Mouse (Mus musculus) monocyte, adult 2 months (primary cell): ENCODE results near the gene Camk2g.

Source experiments
- DNase-seq, 2 experiments: peaks; one replicate each; pipeline ENCODE4 v3.0.0; 2022; ENCODE audit warnings: low spot score in 2 of 2, low read depth in 1 of 2

Camk2g gene

GRCm38 (mm10) chr14:20809349-20809748 lies 15.5 kb upstream of the Camk2g start:
- DNase-seq, result no peak

DNA sequence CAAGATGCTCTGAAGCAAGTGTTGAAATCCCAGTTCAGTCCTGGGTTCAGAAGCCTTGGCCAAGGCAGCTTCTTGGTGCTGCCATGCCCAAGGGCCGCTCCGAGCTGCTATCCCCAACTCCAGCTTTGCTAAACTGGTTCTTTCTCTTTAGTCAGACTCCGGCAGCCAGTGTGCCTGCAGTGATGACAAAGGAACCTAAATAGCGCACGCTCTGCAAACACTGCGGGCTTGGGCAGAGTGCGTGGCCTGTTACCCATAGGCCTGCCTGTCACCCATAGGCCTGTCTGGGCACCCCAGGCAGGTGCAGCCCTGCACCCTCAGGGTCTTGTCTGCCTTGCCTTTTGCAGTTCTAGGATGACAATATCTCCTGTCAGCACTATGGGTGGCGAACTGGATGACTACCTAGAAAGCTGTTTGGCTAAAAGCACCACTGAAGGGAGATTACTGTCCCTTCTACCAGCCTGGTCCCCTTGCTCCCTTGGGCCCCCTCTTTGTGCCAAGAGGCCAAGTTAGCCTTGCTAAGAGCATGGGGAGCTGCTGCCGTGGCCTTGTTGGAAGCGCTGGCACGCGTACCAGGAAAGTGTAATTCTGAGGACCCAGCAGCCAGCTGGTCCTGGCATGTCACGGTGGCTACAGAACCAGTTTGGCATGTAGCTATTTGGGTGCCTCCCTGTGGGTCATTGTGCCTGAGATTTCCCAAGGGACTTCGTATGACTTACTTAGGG lies 12.4 kb upstream of the Camk2g start:
- no peak for DNase-seq

DNA sequence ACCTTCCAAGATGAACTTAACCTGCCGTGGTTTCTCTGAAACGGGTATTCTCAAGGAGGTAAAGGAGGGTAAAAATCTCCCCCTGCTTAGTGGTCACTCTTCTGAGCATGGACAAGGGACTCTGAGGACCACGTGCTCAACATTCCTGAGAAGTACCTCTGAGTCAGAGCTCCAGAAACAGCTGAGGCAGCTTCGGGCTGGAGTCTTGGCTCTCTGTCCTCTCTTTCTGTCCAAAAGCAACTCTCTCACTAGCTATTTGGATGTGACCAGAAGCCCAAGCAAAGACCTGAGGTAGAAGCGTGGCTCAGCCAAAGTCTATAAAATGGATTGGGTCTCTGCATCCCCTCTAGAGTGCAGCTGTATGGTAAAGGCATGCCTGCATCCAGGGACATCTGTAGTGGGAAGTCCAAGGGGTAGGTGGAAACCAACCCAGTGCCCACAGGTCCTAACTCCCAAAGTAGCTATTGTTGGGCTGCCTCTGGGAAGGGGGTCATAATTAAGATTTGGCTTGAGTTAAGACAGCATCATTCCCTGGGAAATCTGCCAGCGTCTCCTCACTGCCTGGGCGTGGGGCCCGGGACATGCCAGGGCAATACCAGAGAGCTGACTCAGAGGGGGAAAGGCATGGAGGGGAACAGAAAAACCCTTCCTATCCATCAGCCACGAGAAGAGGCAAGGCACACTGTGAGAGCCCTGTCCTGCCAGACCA lies 11.2 kb upstream of the Camk2g start:
- DNase-seq, result no peak

DNA sequence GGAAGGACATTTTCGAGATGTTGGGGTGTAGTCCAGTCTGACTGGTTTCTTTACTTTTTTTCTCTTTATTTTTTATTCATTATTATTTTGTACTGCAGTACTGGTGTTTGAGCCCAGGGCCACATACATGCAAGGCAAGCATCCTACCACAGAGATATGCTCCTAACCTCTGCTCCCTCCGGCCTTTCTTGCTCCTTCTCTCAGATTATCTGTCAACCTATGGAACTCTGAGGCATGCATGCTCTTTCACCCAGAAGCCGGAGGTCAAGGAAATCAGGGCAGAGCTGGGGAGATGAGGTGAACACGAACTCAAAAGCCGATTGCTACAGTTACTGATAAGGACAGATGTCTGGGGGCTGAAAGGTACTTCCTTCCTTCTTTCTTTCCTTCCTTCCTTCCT lies 10.6 kb upstream of the Camk2g start:
- DNase-seq, result no peak

DNA sequence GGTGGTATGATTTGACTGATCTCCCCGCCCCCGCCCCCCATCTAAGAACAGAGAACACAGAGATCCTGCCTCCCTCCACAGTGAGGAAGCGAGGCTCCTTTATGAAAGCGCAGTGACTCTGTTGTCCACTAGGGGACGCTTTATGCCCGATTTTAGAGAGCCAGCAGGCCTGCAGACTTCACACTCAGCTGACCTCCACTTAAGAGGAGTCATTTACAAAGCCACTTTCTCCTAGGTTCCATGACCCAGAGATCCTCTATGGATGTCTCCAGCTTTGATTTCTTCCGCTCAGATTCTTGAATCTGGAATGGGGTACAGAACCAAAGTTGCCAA lies 9.7 kb upstream of the Camk2g start:
- peak; percentile 31 to 58 for DNase-seq

- DNase-seq, result no peak
Observed at GRCm38 (mm10) chr14:20802926-20803605, 9.2 kb upstream of the Camk2g start.

GRCm38 (mm10) chr14:20798761-20799160 lies 4.9 kb upstream of the Camk2g start:
- DNase-seq, result peak; percentile 62 to 77

DNA sequence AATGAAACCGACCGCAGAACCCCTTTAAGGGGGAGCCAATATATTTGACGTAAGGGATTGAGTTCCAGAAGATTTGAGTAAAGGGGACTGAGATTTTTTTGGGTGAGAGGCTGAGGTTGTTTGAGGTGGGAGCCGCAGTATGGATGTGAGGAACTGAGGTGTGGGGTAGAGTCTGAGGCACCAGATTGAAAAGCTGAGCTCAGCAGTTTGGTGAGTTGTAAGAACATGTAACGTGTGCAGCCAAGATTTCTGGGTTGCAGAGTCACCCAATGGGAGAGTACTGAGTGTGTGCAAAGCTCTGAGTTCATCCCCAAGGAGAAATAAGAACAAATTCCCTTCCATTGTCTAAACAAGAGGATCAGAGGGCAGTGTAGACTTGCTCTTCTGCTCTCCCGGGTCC lies 4.4 kb upstream of the Camk2g start:
- no peak for DNase-seq

DNA sequence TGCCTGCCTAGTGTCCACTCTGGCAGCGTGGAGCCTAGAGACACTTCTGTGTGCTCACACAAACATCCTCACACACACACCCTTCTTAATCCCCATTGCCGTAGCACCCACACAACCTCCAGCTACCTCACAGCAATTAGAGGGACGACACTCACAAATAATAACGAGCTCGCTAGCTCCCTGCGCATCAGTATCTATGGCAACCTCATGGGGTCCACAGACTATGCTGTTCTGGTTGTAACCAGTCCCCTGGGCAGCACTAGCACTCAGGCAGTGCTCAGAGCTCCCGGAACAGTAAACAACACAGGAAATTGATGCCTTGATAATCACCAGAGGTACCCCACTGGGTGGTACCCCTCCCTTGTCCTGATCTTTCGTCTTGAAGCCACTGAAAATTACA lies 2.8 kb upstream of the Camk2g start:
- no peak for DNase-seq

- DNase-seq, result no peak
Observed at GRCm38 (mm10) chr14:20796170-20796569, 2.3 kb upstream of the Camk2g start.

DNA sequence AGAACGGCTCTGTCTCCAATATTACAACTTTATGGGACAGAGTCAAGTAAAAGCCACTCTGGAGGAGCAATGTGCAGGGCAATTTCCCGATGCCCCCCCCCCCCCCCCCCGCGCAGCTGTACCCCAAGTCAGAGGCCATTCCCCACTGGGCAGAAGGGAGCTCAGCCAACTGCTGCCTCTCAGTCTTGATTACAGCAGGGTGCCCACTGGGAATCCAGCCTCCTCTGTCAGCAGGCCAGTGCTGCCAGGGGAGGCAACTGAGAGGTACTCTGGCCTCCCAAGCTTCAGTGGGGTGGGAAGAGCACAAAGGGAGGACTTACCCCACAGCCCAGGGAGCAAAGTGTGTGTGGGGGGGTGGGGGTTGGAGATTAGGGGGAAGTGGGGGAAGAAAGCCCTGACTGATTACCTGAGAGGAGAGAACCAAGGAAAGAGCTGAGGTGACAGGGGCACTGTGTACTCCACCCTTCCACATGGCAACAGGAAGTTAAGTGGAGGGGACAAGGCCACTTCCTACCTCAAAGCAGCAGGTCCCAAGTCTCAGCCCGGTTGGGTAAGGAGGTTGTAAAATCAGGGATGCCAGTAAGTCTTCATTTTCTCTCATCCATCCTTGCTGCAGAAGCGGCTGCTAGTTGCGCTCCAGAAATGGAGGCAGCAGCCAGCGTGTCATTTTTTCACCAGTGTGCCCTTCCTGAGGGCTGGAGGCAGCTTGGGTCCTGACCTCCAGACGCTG lies 1.7 kb upstream of the Camk2g start:
- no peak for DNase-seq

DNA sequence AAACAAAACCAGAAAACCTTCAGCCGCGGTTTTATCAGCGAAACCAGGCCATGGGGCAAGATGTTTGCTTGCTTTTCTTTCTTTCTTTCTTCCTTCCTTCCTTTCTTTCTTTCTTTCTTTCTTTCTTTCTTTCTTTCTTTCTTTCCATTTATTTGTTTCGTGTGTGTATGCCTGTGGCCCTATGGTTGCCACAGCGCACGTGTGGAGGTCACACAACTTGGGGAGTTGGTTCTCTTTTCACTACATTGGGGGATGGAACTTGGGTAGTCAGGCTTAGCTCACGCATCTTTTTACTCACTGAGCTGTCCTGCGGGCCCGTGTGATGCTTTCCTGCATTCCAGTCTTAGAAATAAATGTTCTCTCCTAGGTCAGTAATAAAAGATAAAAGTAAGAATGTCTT lies 701 bp upstream of the Camk2g start:
- DNase-seq, result no peak

DNA sequence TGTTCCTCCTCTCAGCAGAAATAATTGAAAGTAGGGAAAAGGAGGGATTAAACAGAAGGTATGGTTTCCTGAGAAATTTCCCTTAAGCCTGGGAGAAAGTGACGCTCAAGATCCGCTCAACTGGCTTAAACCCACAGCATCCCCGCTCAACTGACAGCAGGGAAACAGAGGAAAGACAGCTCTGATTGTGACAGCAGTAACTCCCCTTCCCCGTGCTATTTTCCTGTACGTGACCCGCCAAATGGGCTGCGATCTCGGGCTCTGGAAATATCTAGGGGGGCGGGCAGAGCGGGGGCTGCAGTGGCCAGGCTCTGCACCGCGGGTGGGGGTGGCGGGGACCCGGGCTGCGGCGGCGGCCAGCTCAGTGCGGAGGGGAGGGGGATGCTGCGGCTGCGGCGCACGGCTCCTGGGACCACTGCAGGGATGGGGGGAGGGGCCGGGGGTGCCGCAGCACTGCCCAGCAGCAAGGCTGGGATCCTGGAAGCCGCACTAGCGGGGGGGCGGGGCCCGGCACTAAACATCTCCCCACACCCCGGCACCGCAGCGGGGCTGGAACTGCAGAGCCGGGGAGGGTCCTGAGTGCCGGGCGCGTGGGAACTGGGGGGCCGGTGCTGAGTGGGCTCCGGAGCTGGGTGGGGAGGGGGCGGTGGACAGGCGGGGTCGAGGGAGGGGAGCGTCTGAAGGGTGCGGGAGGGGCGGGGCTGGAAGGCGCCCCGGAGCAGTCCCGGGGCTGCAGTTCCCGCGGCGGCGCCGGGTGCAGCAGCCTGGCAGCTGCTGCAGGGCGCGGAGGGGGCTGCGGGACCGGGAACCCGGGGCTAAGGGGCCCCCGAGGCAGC lies 748 bp downstream of the Camk2g start:
- no peak for DNase-seq

GRCm38 (mm10) chr14:20792243-20792921 lies 1.5 kb downstream of the Camk2g start:
- no peak for DNase-seq

- no peak for DNase-seq
Observed at GRCm38 (mm10) chr14:20791511-20792242, 2.2 kb downstream of the Camk2g start.

GRCm38 (mm10) chr14:20790996-20791395 lies 2.9 kb downstream of the Camk2g start:
- DNase-seq, result no peak

DNA sequence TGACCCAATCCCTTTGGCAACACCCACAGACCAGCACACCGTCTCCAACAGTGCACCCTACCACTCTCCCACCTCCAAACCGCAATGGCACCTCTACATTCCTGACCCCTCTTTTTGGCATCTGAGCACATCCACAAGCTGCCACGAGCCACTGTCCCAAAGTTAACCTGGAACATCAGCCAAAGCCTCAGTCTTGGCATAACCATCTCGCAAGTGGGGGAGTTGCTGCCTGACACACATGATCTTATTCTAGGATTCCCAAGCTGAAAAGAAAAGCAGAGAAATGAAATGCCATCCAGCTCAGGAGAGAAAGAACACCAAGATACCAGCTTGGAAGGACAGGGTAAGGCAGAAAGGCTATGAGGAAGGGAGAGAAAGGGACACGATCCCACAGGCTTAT lies 3.4 kb downstream of the Camk2g start:
- no peak for DNase-seq

DNA sequence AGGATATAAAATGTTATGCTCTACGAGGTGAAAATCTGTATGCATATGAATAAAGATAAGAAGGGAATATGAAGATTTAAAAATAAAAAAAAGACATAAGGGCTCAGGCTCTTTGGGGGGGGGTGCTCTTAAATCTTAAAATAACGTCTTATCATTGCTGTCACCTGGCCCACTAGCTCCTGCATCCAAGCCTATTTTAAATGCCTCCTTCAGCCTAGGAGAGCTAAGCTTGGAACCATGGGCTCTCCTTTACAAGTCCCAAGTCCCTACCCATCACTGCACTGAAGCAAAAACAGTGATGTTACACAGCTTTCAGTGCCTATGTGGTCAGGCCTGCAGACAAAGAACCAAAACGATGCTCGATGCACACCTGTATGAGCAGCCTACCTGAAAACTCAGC lies 4.3 kb downstream of the Camk2g start:
- DNase-seq, result no peak

DNA sequence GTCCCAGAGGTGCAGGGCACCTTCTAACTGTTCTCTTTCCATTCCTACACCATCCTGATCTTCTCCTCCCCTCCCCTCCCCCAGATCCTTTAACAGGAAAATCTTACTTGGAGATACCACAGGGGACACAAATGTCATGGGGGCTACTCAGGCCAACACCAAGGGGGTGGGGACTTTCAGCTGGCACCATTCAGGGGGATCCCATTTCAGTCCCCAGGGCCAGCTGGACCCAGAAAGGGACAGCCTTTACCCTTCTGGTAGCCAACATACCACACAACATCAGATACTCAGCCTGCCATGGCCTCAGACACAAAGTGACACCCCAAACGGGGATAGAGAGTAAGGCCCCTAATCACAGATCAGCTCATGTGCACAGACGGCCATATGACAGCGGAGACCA lies 5.7 kb downstream of the Camk2g start:
- DNase-seq, result no peak

GRCm38 (mm10) chr14:20786611-20787015 lies 7.3 kb downstream of the Camk2g start:
- DNase-seq, result no peak
